Mouse (Mus musculus) thymus, adult 2 months (tissue): ENCODE results near the gene Emx2.

Source experiments
- CTCF ChIP-seq: fragments of 200-500 bp; IDR thresholded peaks from 2 replicates; pipeline ENCODE4 v1.5.1; 2012; ENCODE audit warnings: mild to moderate bottlenecking, control low read depth, low read length, moderate library complexity, borderline replicate concordance; ENCODE audit not compliant: control insufficient read depth, poor library complexity, insufficient read depth; ENCODE audit errors: extremely low read depth
- POLR2A ChIP-seq: fragments of 200-500 bp; IDR thresholded peaks from 2 replicates; pipeline ENCODE4 v1.6.1; 2012; ENCODE audit warnings: mild to moderate bottlenecking, low read length, control low read depth, moderate library complexity; ENCODE audit not compliant: control insufficient read depth, poor library complexity, insufficient read depth; ENCODE audit errors: extremely low read depth

GRCm38 (mm10) chr19:59459811-59460241, 1.7 kb downstream of the Emx2 start:
- TF ChIP-seq CTCF (no peak), POLR2A (no peak)
